Mouse (Mus musculus) neural tube, embryonic 13.5 days (tissue): ENCODE results near the gene Sdhc. TPM values are rescaled to one million over a fixed set of nuclear protein-coding genes. Genes with fewer than 3 reads are reported as not detected.
"Not testable (repeated sequence)": the region's sequence is repeated elsewhere in the genome, so short reads cannot be mapped to it uniquely, and the experiment has no call there.

ENCODE experiments used
- ATAC-seq: fragments of 200-750 bp; cut with Nextera tagmentation; 2 replicates; pipeline ENCODE4 v1.8.0; 2017; ENCODE audit warnings: low read depth, mild to moderate bottlenecking, moderate TSS enrichment, moderate library complexity
- H3K27ac ChIP-seq: fragments of 300-500 bp; sonication (generic); replicated peaks from 2 replicates; pipeline ENCODE4 v1.5.1; 2015; ENCODE audit warnings: moderate library complexity, mild to moderate bottlenecking, inconsistent platforms
- H3K27me3 ChIP-seq: fragments of 300-500 bp; sonication (generic); 2 replicates; pipeline ENCODE4 v1.6.1; 2015; ENCODE audit warnings: mild to moderate bottlenecking, inconsistent platforms
- H3K36me3 ChIP-seq: fragments of 300-500 bp; sonication (generic); 2 replicates; pipeline ENCODE4 v1.6.1; 2015; ENCODE audit warnings: mild to moderate bottlenecking, inconsistent platforms
- H3K4me1 ChIP-seq: fragments of 300-500 bp; sonication (generic); replicated peaks from 2 replicates; pipeline ENCODE4 v1.6.1; 2015; ENCODE audit warnings: inconsistent platforms
- H3K4me2 ChIP-seq: fragments of 300-500 bp; sonication (generic); 2 replicates; pipeline ENCODE4 v1.6.1; 2015; ENCODE audit warnings: inconsistent platforms, mild to moderate bottlenecking, moderate library complexity
- H3K4me3 ChIP-seq: fragments of 300-500 bp; sonication (generic); 2 replicates; pipeline ENCODE4 v1.5.1; 2015; ENCODE audit warnings: mild to moderate bottlenecking, inconsistent platforms
- H3K9ac ChIP-seq: fragments of 300-500 bp; sonication (generic); 2 replicates; pipeline ENCODE4 v1.6.1; 2015; ENCODE audit warnings: moderate library complexity, mild to moderate bottlenecking, inconsistent platforms
- H3K9me3 ChIP-seq: fragments of 300-500 bp; sonication (generic); 2 replicates; pipeline ENCODE4 v1.6.1; 2016; ENCODE audit warnings: inconsistent platforms
- WGBS: fragments of 180-500 bp; shearing (Covaris S2); methylation state at CpG from one replicate; pipeline ENCODE4 v1.1.7; 2015; 5-methylcytosine and 5-hydroxymethylcytosine counted together
- microRNA-seq: library from miRNA; unstranded; fragments of <30 nt; microRNA quantifications from one replicate; pipeline ENCODE4, GENCODE M21; 2016
- polyA plus RNA-seq: library from polyadenylated mRNA; unstranded; fragments of >200 nt; fragmentation: Nextera tagmentation; extraction: Ambion mirVana; gene quantifications from 2 replicates; pipeline ENCODE4 v1.2.1, GENCODE M21; 2015

Sdhc gene
- polyA plus RNA-seq, 1 experiment from 2014 or later, result 278 TPM

DNA sequence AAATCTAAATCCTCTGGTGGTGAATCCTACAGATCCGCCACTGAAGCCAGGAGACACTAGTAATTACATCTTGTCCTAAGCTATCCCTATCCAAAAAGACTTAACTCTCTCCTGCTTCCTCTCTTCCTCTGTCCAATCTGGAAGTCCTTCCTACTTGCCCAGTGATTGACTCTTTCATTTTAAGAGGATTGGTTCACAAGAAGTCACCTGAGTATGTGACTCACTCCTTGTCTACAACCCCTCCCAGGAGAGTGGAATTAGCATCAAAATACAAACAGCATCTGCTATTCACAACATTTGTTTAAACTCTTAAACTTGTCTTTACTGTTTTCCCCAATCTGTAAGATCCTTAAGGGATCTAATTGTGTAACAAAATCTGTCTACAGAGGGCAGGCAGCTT, 60.5 kb downstream of the Sdhc start:
- no peaks in the 10 kb centered on the region for H3K9me3 ChIP-seq
- 95% methylated on average over 1 of the region's 1 CpGs for WGBS
- H3K9ac ChIP-seq, result no peak overlapping the region
- no peak overlapping the region for H3K4me3 ChIP-seq
- H3K4me1 ChIP-seq, result no peaks in the 10 kb centered on the region; the same call in 1 of the 2 replicates
- H3K4me2 ChIP-seq, result no peak overlapping the region
- H3K36me3 ChIP-seq, result no peaks in the 10 kb centered on the region
- ATAC-seq, result no peak
- no peak overlapping the region for H3K27ac ChIP-seq
- H3K27me3 ChIP-seq, result peaks cover 41% of the 10 kb centered on the region

DNA sequence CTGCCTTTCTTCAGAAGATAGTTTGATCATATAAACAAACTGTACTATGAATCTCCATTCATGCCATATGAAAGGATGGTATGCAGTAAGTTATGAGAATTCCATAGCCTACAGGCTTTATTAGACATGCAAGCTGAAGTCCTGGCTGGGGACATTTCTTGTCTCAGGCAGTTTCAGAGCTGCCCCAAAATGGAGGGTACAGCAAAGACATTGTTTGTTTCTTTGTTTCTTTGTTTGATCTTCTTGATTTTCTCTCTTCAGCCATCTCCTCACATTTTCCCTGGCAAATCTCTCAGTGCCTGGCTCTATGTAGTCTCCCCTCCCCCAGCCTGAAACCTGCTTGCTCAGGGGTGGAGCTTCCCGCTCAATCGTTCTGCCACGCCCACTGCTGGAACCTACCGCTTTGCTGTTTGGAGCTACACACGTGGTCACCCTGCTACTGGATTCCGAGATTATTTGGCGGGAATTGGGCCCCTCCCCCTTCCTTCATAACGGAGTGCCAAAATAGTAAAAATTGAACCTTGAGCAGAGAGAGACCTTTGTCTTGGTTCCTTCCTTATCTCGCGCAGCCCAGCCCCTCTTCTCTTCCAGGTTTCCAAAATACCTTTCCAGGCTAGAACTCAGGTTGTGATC, 62.0 kb downstream of the Sdhc start:
- H3K27ac ChIP-seq, ATAC-seq, H3K36me3 ChIP-seq, H3K4me1 ChIP-seq, H3K9ac ChIP-seq, H3K4me3 ChIP-seq, H3K9me3 ChIP-seq: not testable (repeated sequence)
- H3K27me3 ChIP-seq, result peaks cover 38% of the 10 kb centered on the region
- H3K4me2 ChIP-seq, result peak overlapping the region; percentile 33
- 5% methylated on average over 10 of the region's 10 CpGs for WGBS

DNA sequence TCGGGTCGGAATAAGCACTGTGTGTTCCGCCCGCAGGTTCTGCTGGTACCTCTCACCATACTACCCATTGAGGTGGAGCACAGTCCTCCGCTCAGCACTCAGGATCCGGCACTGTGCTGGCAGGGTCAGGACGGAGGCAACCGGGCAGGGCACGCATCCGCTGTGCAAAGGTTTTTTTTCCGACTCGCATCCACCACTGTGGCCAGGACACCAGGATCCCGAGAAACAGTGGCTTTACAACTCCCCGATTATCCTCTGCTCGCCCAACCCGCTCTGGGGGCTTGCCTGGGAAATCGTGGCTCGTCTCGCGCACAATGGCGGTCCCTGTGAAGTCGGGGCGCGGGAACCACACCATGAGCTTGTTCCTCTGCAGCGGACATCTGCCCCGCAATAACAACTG, 64.7 kb downstream of the Sdhc start:
- Histone ChIP-seq H3K4me2 (peak overlapping the region; percentile 77), H3K4me1 (no peaks in the 10 kb centered on the region; the same call in 1 of the 2 replicates), H3K4me3 (peak overlapping the region; percentile 47), H3K9ac (peak overlapping the region; percentile 66), H3K27me3 (peaks cover 46% of the 10 kb centered on the region), H3K9me3 (no peaks in the 10 kb centered on the region), H3K36me3 (no peaks in the 10 kb centered on the region), H3K27ac (no peak overlapping the region)
- WGBS, result under 1% methylated on average over 26 of the region's 26 CpGs
- ATAC-seq, result no peak

DNA sequence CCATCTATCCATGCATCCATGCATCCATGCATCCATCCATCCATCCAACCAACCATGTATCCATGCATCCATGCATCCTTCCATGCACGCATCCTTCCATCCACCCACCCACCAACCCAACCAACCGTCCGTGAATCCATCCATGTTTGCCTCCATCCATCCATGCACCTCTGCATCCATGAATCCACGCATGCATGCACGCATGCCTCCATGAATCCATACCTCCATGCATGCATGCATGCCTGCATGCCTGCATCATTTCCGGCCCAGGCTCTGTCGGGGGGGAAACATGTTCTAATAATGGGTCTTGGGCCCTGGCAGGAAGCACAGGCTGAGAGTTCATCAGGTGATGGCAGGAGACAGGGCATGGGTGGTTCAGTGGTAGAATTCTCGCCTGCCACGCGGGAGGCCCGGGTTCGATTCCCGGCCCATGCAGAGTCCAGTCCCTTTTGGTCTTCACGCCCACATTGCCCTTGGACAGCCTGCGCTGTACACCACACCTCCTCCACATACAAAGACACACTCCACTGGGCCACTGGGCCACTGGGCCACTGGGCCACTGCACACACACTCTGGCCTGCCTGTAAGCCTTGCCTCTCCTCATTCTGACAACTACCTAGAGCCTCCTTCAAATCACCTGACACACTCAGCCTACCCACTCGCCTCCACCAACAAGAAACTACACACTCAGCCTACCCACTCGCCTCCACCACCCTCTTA, 68.7 kb downstream of the Sdhc start:
- ATAC-seq, H3K4me3 ChIP-seq, H3K36me3 ChIP-seq, H3K4me1 ChIP-seq, H3K9me3 ChIP-seq, H3K27ac ChIP-seq, H3K4me2 ChIP-seq, H3K9ac ChIP-seq: not testable (repeated sequence)
- H3K27me3 ChIP-seq, result peaks cover 36% of the 10 kb centered on the region
- WGBS, result 35% methylated on average over 12 of the region's 17 CpGs

DNA sequence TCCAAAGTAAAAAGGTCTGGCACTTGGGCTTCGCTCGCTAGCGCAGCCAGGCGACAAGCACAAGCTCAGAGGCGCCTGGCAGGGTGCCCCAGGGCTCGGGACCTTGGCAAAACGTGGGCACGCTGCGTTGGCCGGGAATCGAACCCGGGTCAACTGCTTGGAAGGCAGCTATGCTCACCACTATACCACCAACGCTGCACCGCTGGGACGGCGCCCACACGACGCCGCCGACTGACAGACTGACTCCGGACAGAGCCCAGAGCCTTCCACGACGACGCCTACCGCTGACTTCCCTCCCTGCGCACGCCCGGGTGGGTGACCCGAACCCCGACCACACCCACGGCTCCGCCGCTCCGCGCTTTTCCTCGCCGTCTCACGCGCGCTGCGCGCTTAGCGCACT, 70.6 kb downstream of the Sdhc start:
- H3K9me3 ChIP-seq, H3K9ac ChIP-seq, H3K4me3 ChIP-seq, H3K27ac ChIP-seq, H3K4me1 ChIP-seq, H3K36me3 ChIP-seq, H3K4me2 ChIP-seq: not testable (repeated sequence)
- peaks cover 29% of the 10 kb centered on the region for H3K27me3 ChIP-seq
- no CpG with 5 or more reads among the region's 43 CpGs for WGBS
- peak; percentile 37 for ATAC-seq

DNA sequence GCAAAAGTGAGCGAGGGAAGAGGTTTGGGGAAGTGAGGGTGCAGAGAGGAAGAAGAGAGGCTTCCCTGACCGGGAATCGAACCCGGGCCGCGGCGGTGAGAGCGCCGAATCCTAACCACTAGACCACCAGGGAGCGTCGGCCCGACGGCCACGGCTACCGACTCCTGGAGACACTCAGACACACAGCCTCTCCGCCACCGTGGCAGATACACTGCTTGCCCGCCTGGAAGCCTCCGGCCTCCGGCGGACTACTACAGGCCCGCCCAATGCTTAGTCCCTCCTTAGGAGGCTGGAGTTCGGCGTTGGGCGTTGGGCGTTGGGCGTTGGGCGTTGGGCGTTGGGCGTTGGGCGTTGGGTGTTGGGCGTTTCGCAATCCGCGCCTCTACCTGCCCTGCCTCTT, 71.1 kb downstream of the Sdhc start:
- H3K36me3 ChIP-seq, H3K9ac ChIP-seq, H3K27ac ChIP-seq, H3K4me2 ChIP-seq, H3K4me1 ChIP-seq, H3K9me3 ChIP-seq, H3K4me3 ChIP-seq: not testable (repeated sequence)
- 0% methylated on average over 1 of the region's 35 CpGs for WGBS
- ATAC-seq, result peak; percentile 44
- peaks cover 31% of the 10 kb centered on the region for H3K27me3 ChIP-seq

DNA sequence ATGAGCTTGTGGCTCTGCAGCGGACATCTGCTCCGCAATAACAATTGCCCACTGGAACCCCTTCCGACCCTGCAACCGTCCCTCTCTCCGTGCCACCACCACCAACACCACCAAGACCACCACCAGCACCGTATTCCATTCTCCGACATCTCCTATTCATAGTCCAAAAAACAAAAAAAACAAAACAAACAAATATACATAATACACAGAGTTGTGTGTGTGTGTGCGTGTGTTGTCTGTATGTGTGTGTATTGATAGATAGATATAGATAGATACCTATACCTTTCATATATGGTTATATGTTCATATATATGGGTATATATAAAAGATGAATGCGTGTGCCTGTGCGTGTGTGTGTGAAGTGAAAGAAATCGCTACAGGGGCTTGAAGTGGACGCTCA, 72.0 kb downstream of the Sdhc start:
- not testable (repeated sequence) for H3K4me3 ChIP-seq, H3K36me3 ChIP-seq, H3K4me1 ChIP-seq, H3K9ac ChIP-seq, H3K9me3 ChIP-seq, ATAC-seq, H3K27ac ChIP-seq
- H3K27me3 ChIP-seq, result peaks cover 39% of the 10 kb centered on the region
- 22% methylated on average over 12 of the region's 12 CpGs for WGBS
- peak overlapping the region; percentile 41 for H3K4me2 ChIP-seq

DNA sequence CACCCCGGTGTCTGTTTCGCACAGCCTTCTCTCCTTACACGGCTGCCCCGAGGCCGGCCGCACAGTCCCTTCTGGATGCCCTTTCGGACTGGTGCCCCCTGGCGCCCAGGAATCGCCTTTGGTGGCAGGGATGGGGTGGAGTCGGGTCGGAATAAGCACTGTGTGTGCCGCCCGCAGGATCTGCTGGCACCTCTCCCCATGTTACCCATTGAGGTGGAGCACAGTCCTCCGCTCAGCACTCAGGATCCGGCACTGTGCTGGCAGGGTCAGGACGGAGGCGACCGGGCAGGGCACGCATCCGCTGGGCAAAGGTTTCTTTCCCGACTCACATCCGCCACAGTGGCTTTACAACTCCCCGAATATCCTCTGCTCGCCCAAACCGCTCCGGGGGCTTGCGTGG, 72.4 kb downstream of the Sdhc start:
- peaks cover 39% of the 10 kb centered on the region for H3K27me3 ChIP-seq
- not testable (repeated sequence) for H3K36me3 ChIP-seq, H3K9ac ChIP-seq, H3K9me3 ChIP-seq, H3K4me1 ChIP-seq, H3K27ac ChIP-seq
- peak overlapping the region; percentile 41 for H3K4me2 ChIP-seq
- peak overlapping the region; percentile 20; the same call in 1 of the 2 replicates for H3K4me3 ChIP-seq
- peak; percentile 8; the same call in 1 of the 2 replicates for ATAC-seq
- 6% methylated on average over 19 of the region's 27 CpGs for WGBS

DNA sequence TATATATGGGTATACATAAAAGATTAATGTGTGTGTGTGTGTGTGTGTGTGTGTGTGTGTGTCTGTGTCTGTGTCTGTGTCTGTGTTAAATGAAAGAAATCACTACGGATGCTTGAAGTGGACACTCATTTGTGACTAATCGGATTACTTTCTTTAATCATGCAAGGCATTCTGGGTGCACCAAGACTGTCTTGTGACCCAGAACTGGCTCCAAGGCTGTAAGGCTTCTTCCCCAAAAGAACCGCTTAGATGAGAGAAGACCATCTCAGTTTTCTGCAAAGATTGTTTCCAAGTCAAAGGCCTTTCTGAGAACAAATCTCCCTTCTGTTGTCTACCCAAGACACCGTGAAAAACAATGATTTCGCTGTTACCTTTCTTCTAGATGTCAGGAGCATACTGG, 73.2 kb downstream of the Sdhc start:
- not testable (repeated sequence) for H3K4me2 ChIP-seq, H3K27ac ChIP-seq, H3K4me1 ChIP-seq, H3K36me3 ChIP-seq, ATAC-seq, H3K4me3 ChIP-seq, H3K9me3 ChIP-seq, H3K9ac ChIP-seq
- H3K27me3 ChIP-seq, result peaks cover 39% of the 10 kb centered on the region
- 41% methylated on average over 5 of the region's 5 CpGs for WGBS

Small RNA genes within 50 kb of the gene (microRNA-seq; reads per million reads assigned to microRNA genes)
- not detected for gene Gm27844

Other genes with a start within 250 kb of the Sdhc start
- 0.39 and 0.50 TPM in 2 replicates for gene Fcrlb, start 237.7 kb downstream of the Sdhc start, polyA plus RNA-seq
- gene Fcrla, start 223.0 kb downstream of the Sdhc start, polyA plus RNA-seq, result not detected in 2 replicates
- gene Fcgr2b, start 174.1 kb downstream of the Sdhc start, polyA plus RNA-seq, result 0.59 and 0.83 TPM in 2 replicates
- gene Fcgr4, start 131.7 kb downstream of the Sdhc start, polyA plus RNA-seq, result not detected in 2 replicates
- gene Fcgr3, start 85.7 kb downstream of the Sdhc start, polyA plus RNA-seq, result 9.0 and 10.9 TPM in 2 replicates
- 2.8 and 2.9 TPM in 2 replicates for gene Cfap126, start 36.7 kb downstream of the Sdhc start, polyA plus RNA-seq
- gene Mpz, start 108 bp upstream of the Sdhc start, polyA plus RNA-seq, result 20.7 and 25.7 TPM in 2 replicates
- 13.9 and 18.4 TPM in 2 replicates for gene Pcp4l1, start 45.7 kb upstream of the Sdhc start, polyA plus RNA-seq
- 0.22 and 0.25 TPM in 2 replicates for gene Nr1i3, start 63.4 kb upstream of the Sdhc start, polyA plus RNA-seq
- gene Tomm40l, start 71.9 kb upstream of the Sdhc start, polyA plus RNA-seq, result 32.6 and 42.6 TPM in 2 replicates
- 4.1 and 6.8 TPM in 2 replicates for gene Apoa2, start 74.5 kb upstream of the Sdhc start, polyA plus RNA-seq
- gene Fcer1g, start 83.8 kb upstream of the Sdhc start, polyA plus RNA-seq, result 38.6 and 38.7 TPM in 2 replicates
- 3.0 and 4.3 TPM in 2 replicates for gene Adamts4, start 99.8 kb upstream of the Sdhc start, polyA plus RNA-seq
- 257 and 263 TPM in 2 replicates for gene Ndufs2, start 100.8 kb upstream of the Sdhc start, polyA plus RNA-seq
- gene B4galt3, start 119.7 kb upstream of the Sdhc start, polyA plus RNA-seq, result 94.0 and 97.8 TPM in 2 replicates
- 43.1 and 47.2 TPM in 2 replicates for gene Ppox, start 130.6 kb upstream of the Sdhc start, polyA plus RNA-seq
- 89.3 and 97.3 TPM in 2 replicates for gene Usp21, start 137.4 kb upstream of the Sdhc start, polyA plus RNA-seq
- 124 and 132 TPM in 2 replicates for gene Ufc1, start 144.4 kb upstream of the Sdhc start, polyA plus RNA-seq
- 47.4 and 52.7 TPM in 2 replicates for gene Dedd, start 178.5 kb upstream of the Sdhc start, polyA plus RNA-seq
- 51.9 and 52.1 TPM in 2 replicates for gene Nit1, start 195.0 kb upstream of the Sdhc start, polyA plus RNA-seq
- 152 and 159 TPM in 2 replicates for gene Pfdn2, start 195.1 kb upstream of the Sdhc start, polyA plus RNA-seq
- 3.3 and 4.0 TPM in 2 replicates for gene Klhdc9, start 210.2 kb upstream of the Sdhc start, polyA plus RNA-seq
- 2.1 TPM in 2 replicates for gene Nectin4, start 219.5 kb upstream of the Sdhc start, polyA plus RNA-seq
- gene Arhgap30, start 238.4 kb upstream of the Sdhc start, polyA plus RNA-seq, result 1.2 TPM in 2 replicates